Mouse (Mus musculus): Measurements from ENCODE around the gene Radil. TPM values are rescaled to one million over a fixed set of nuclear protein-coding genes. Genes with fewer than 3 reads are reported as not detected.

Gene Radil
- polyA plus RNA-seq, 1 experiment from 2014 or later: 5.1 TPM

DNA sequence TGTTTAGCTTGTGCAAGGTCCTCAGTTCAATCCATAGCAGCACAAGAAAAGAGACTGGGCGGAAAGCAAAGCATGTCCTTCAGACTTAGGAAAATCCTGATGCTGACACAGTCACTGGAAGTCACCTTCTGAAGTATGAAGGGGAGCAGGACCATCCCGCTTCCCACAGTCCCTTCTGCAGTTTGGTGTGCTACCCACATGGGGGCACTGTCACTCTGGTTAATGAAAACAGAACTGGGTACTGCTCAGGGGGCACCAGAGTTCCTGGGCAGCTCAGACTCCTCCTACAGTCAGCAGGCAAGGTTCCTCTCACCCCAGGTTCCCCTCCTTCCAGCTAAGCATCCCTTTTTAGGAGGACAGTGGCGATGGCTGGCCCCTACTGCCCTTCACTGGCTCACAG, 51.9 kb downstream of the Radil start:
- Histone ChIP-seq H3K36me3 (replicated peaks) (no peaks in the 10 kb centered on the region), H3K4me1 (peaks cover 23% of the 10 kb centered on the region), H3K27me3 (replicated peaks; ENCODE audit: low read depth, poor library complexity, severe bottlenecking) (no peaks in the 10 kb centered on the region; the same call in 1 of the 2 replicates), H3K27ac (replicated peaks) (no peak overlapping the region), H3K9me3 (no peaks in the 10 kb centered on the region), H3K4me3 (no peak overlapping the region)
- 36% methylated on average over 3 of the region's 3 CpGs for WGBS
- peak; percentile 61 for DNase-seq (ENCODE audit: low spot score)

DNA sequence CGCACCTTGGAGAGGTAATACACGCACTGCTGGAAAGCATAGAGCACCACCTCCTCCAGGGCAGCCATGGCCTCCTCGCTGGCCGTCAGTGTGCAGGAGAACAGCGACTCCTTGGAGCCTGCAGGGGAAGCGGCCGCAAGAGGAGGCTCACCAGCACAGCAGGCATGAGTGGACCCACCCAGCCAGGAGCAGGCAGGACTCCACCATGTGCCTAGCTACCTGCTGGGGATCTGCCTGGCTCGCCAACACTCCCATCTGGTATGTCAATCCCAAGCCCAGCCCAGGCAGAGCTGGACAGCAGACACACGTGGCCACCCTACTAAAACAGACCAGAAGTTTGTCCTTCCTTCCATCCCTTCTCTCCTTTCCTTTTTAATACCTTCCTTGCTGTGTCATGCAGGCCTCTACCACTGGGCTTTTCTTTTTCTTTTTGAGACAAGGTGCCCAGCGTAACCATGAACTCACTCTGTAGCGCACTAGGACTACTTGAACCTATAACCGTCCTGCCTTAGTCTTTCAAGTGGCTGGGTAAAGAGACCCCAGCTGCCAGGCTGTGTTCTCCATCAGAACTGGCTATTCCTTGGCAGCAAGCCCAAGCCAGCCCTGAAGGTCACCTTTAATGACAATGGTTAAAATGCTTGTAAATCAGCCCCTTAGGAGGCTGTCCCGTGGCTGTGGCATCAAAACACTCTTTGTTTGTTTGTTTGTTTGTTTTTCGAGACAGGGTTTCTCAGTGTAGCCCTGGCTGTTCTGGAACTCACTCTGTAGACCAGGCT, 55.4 kb downstream of the Radil start:
- no peaks in the 10 kb centered on the region for H3K36me3 ChIP-seq (replicated peaks)
- no peak for DNase-seq (ENCODE audit: low spot score)
- H3K4me1 ChIP-seq: peaks cover 20% of the 10 kb centered on the region
- H3K27ac ChIP-seq (replicated peaks): no peak overlapping the region
- H3K27me3 ChIP-seq (replicated peaks; ENCODE audit: low read depth, poor library complexity, severe bottlenecking): no peaks in the 10 kb centered on the region; the same call in 1 of the 2 replicates
- H3K9me3 ChIP-seq: no peaks in the 10 kb centered on the region
- WGBS: 59% methylated on average over 14 of the region's 14 CpGs
- no peak overlapping the region for H3K4me3 ChIP-seq

DNA sequence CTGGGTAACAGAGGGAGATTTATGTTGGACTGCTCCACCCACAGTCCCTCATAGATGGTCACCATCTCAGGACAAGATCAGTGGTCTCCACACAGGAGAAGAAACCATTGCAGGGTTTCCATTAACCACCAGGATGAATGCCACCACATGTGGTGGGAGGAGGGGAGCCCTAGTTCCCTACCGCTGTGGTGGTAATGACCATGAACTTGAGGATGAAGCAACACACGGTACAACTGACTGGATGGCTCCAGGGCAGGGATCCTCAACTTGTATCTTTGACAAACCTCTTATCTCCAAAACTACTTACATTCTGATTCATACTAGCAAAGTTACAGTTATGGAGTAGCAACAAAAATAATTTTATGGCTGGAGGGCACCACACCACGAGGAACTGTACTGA, 57.6 kb downstream of the Radil start:
- Histone ChIP-seq H3K9me3 (no peaks in the 10 kb centered on the region), H3K4me3 (no peak overlapping the region), H3K27me3 (replicated peaks; ENCODE audit: low read depth, poor library complexity, severe bottlenecking) (no peaks in the 10 kb centered on the region; the same call in 1 of the 2 replicates), H3K36me3 (replicated peaks) (no peaks in the 10 kb centered on the region), H3K27ac (replicated peaks) (no peak overlapping the region), H3K4me1 (peaks cover 11% of the 10 kb centered on the region)
- WGBS: 87% methylated on average over 3 of the region's 3 CpGs
- DNase-seq (ENCODE audit: low spot score): no peak

GRCm38 (mm10) chr5:142489955-142490707, 60.8 kb downstream of the Radil start:
- 75% methylated on average over 9 of the region's 9 CpGs for WGBS
- no peaks in the 10 kb centered on the region for H3K9me3 ChIP-seq
- H3K36me3 ChIP-seq (replicated peaks): no peaks in the 10 kb centered on the region
- no peak overlapping the region for H3K27ac ChIP-seq (replicated peaks)
- peaks cover 20% of the 10 kb centered on the region for H3K4me1 ChIP-seq
- no peak for DNase-seq (ENCODE audit: low spot score)
- H3K27me3 ChIP-seq (replicated peaks; ENCODE audit: low read depth, poor library complexity, severe bottlenecking): no peaks in the 10 kb centered on the region; the same call in 1 of the 2 replicates
- H3K4me3 ChIP-seq: no peak overlapping the region

GRCm38 (mm10) chr5:142486654-142487053, 64.2 kb downstream of the Radil start:
- Histone ChIP-seq H3K9me3 (no peaks in the 10 kb centered on the region), H3K4me1 (peaks cover 16% of the 10 kb centered on the region), H3K36me3 (replicated peaks) (no peaks in the 10 kb centered on the region), H3K4me3 (no peak overlapping the region), H3K27me3 (replicated peaks; ENCODE audit: low read depth, poor library complexity, severe bottlenecking) (no peaks in the 10 kb centered on the region), H3K27ac (replicated peaks) (peak overlapping the region; percentile 26; the same call in 1 of the 2 replicates)
- WGBS: 70% methylated on average over 9 of the region's 9 CpGs
- DNase-seq (ENCODE audit: low spot score): no peak

GRCm38 (mm10) chr5:142483581-142483980, 67.3 kb downstream of the Radil start:
- no peak for DNase-seq (ENCODE audit: low spot score)
- Histone ChIP-seq H3K4me3 (no peak overlapping the region), H3K9me3 (no peaks in the 10 kb centered on the region), H3K27ac (replicated peaks) (no peak overlapping the region), H3K36me3 (replicated peaks) (no peaks in the 10 kb centered on the region), H3K4me1 (peaks cover 34% of the 10 kb centered on the region), H3K27me3 (replicated peaks; ENCODE audit: low read depth, poor library complexity, severe bottlenecking) (no peaks in the 10 kb centered on the region)
- WGBS: 88% methylated on average over 5 of the region's 5 CpGs

DNA sequence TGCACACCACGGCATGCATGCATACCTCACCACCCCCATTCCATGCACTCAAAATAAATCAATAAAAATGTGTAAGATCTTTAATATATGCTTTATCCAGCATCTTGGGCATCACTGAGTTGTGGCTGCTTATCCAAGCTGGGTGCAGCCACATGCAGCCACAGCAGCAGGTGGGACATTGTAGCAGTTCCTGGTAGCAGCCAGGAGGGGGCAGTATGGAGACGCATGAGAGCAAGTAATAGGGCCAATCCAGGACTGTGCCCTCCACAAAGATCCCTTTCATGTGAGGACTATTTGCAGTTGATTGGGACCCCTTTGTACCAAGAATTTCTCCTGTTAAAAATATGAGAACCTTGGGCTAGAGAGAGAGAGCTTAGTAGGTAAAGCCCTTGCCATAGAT, 68.4 kb downstream of the Radil start:
- Histone ChIP-seq H3K4me3 (no peak overlapping the region), H3K27me3 (replicated peaks; ENCODE audit: low read depth, poor library complexity, severe bottlenecking) (no peaks in the 10 kb centered on the region), H3K4me1 (peaks cover 31% of the 10 kb centered on the region), H3K36me3 (replicated peaks) (no peaks in the 10 kb centered on the region), H3K9me3 (no peaks in the 10 kb centered on the region), H3K27ac (replicated peaks) (no peak overlapping the region)
- WGBS: 67% methylated on average over 2 of the region's 2 CpGs
- no peak for DNase-seq (ENCODE audit: low spot score)

- Histone ChIP-seq H3K4me1 (peaks cover 31% of the 10 kb centered on the region), H3K27me3 (replicated peaks; ENCODE audit: low read depth, poor library complexity, severe bottlenecking) (no peaks in the 10 kb centered on the region), H3K4me3 (peak overlapping the region; percentile 16; the same call in 1 of the 2 replicates), H3K9me3 (no peaks in the 10 kb centered on the region), H3K36me3 (replicated peaks) (peaks cover 13% of the 10 kb centered on the region), H3K27ac (replicated peaks) (peak overlapping the region; percentile 75)
- peak; percentile 86 for DNase-seq (ENCODE audit: low spot score)
- WGBS: 33% methylated on average over 17 of the region's 17 CpGs
These were observed 72.0 kb downstream of the Radil start for GRCm38 (mm10) chr5:142478829-142479435.

DNA sequence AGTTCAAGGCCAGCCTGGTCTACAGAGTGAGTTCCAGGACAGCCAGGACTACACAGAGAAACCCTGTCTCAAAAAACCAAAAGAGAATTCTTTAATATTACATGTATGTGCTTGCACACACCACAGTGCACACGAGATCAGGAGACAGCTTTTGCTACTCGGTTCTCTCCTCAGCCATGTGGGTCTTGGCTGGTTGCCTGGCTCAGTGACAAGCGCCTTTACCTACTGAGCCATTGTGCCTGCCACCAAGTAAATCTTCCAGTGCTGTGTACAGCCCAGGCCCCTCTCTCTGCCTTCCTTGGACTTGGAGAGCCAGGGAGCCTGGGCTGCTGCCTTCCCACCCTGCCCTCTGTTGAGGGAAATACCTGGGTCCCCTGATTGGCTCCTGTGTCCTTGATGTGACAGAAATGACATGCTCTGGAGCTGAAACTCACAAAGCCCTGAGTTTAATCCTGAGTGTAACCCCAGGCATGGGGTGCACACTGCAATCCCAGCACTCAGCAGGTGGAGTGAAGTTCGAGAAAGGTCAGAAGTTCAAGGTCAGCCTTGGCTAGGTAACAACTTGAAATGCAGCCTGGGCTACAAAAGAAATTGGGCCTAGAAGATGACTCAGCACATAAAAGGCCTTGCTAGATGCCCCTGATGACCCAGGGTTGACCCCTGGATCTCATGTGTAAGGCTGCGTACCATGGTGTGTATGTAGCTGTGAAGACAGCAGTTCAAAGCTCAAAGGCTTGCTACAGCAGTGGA, 72.9 kb downstream of the Radil start:
- H3K27me3 ChIP-seq (replicated peaks; ENCODE audit: low read depth, poor library complexity, severe bottlenecking): no peaks in the 10 kb centered on the region
- DNase-seq (ENCODE audit: low spot score): no peak
- H3K9me3 ChIP-seq: no peaks in the 10 kb centered on the region
- no peak overlapping the region for H3K4me3 ChIP-seq
- H3K4me1 ChIP-seq: peaks cover 38% of the 10 kb centered on the region
- peaks cover 15% of the 10 kb centered on the region for H3K36me3 ChIP-seq (replicated peaks)
- WGBS: 86% methylated on average over 5 of the region's 5 CpGs
- H3K27ac ChIP-seq (replicated peaks): no peak overlapping the region

GRCm38 (mm10) chr5:142477346-142477745, 73.6 kb downstream of the Radil start:
- peaks cover 38% of the 10 kb centered on the region for H3K4me1 ChIP-seq
- H3K36me3 ChIP-seq (replicated peaks): peaks cover 17% of the 10 kb centered on the region
- no peak for DNase-seq (ENCODE audit: low spot score)
- no peak overlapping the region for H3K4me3 ChIP-seq
- 88% methylated on average over 12 of the region's 12 CpGs for WGBS
- no peak overlapping the region for H3K27ac ChIP-seq (replicated peaks)
- no peaks in the 10 kb centered on the region for H3K9me3 ChIP-seq
- no peaks in the 10 kb centered on the region for H3K27me3 ChIP-seq (replicated peaks; ENCODE audit: low read depth, poor library complexity, severe bottlenecking)

DNA sequence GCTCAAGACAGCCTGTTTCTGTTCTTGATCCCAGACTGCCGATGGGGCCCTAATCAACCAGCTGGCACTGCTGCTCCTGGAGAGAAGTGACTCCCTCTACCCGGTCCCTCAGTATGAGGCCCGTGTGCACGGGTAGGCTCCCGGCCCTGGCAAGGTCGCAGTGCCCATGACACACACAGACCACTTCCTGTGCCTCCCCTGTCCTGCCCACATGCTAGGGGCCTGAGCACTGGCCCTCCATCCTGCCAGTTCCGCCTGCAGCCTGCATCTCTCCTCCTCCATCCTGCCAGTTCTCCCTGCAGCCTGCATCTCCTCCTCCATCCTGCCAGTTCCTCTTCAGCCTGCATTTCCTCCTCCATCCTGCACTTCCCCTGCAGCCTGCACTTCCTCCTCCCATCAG, 75.2 kb downstream of the Radil start:
- DNase-seq (ENCODE audit: low spot score): no peak
- no peak overlapping the region for H3K4me3 ChIP-seq
- WGBS: 75% methylated on average over 7 of the region's 7 CpGs
- no peak overlapping the region for H3K27ac ChIP-seq (replicated peaks)
- peaks cover 29% of the 10 kb centered on the region for H3K4me1 ChIP-seq
- peaks cover 34% of the 10 kb centered on the region for H3K36me3 ChIP-seq (replicated peaks)
- H3K9me3 ChIP-seq: no peaks in the 10 kb centered on the region
- H3K27me3 ChIP-seq (replicated peaks; ENCODE audit: low read depth, poor library complexity, severe bottlenecking): no peaks in the 10 kb centered on the region

DNA sequence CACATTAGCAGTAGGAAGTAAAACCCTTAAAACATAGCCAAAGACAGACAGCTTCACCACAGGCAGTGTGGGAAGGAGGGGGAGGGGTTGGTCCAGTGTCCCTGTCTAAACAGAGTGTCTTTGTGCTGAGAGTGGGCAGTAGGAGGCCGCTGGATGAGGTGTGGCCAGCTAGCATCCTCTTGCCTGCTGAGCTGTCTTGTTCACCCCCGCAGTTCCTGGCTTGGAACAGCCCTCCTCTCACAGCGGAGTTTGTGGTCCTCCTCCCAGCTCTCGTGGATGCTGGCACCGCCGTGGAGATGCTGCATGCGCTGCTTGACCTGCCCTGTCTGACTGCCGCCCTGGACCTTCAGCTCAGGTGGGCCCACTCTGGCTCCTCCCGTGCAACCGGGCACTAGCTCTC, 77.2 kb downstream of the Radil start:
- H3K36me3 ChIP-seq (replicated peaks): peaks cover 54% of the 10 kb centered on the region

More for the DNA sequence above, 77.2 kb downstream of the Radil start:
- H3K9me3 ChIP-seq: no peaks in the 10 kb centered on the region
- H3K4me3 ChIP-seq: no peak overlapping the region
- H3K27me3 ChIP-seq (replicated peaks; ENCODE audit: low read depth, poor library complexity, severe bottlenecking): no peaks in the 10 kb centered on the region
- 52% methylated on average over 10 of the region's 10 CpGs for WGBS
- peak; percentile 27 for DNase-seq (ENCODE audit: low spot score)
- 0 out of 2 replicates have a peak overlapping the region, but pooled peaks have one; percentile 36 for H3K27ac ChIP-seq (replicated peaks)
- H3K4me1 ChIP-seq: peaks cover 14% of the 10 kb centered on the region
